Comparison of ENCODE assay signal across 22 mouse cellular contexts in genomic region chr15:36984921-36985566, GRCm38 (mm10). TPM values are rescaled to one million over a fixed set of nuclear protein-coding genes. Genes with fewer than 3 reads are reported as not detected.
DNase-seq lines count a peak whose midpoint lies in the region; ATAC-seq and TF ChIP-seq lines count a peak whose summit lies in the region.
"Had no signal": no experiment of that assay in that cellular context is flagged by ENCODE, and none has a peak within 500 bp of the region (broad histone marks: within the 10 kb centered on the region; RNA-seq: fewer than 3 reads in every experiment).

No protein-coding gene starts in this region.

- 58% methylated on average over 1 of the region's 1 CpGs for WGBS in embryonic facial prominence, embryonic 13.5 days
- 83% methylated on average over 1 of the region's 1 CpGs for WGBS in embryonic facial prominence, embryonic 10.5 days
- WGBS in heart, embryonic 13.5 days: 55% methylated on average over 1 of the region's 1 CpGs

- peaks cover 18% of the 10 kb centered on the region for H3K4me1 ChIP-seq in embryonic facial prominence, embryonic 13.5 days
- peaks cover 34% of the 10 kb centered on the region for H3K4me1 ChIP-seq in embryonic facial prominence, embryonic 10.5 days
- H3K4me1 ChIP-seq in heart, embryonic 13.5 days: peaks cover 79% of the 10 kb centered on the region

- no peak for DNase-seq in embryonic facial prominence, embryonic 10.5 days (ENCODE audit: low spot score)
- DNase-seq in heart, postnatal 25 days (ENCODE audit: low spot score): no peak
- no peak for DNase-seq in left cerebral cortex, adult 2 months (ENCODE audit: extremely low spot score in 1 of 2, low spot score in 2 of 2)
- no peak for DNase-seq in left cerebral cortex, postnatal 25 days (ENCODE audit: low spot score in 2 of 2)
- DNase-seq in adrenal gland, adult (ENCODE audit: inconsistent age in 2 of 2, low spot score in 1 of 2): no peak
- DNase-seq in gastrocnemius, postnatal 25 days: no peak
- DNase-seq: adrenal gland, adult 2 months; cerebellum, adult 9-11 months; kidney, adult 2 months; lung, postnatal 10 days; right cerebral cortex, postnatal 14 days; thymus, postnatal 14 days had no signal

- H3K9me3 ChIP-seq in embryonic facial prominence, embryonic 13.5 days: no peaks in the 10 kb centered on the region
- no peaks in the 10 kb centered on the region for H3K9me3 ChIP-seq in embryonic facial prominence, embryonic 10.5 days
- no peaks in the 10 kb centered on the region for H3K9me3 ChIP-seq in heart, embryonic 13.5 days
- H3K9me3 ChIP-seq: forebrain, embryonic 13.5 days; G1E; limb, embryonic 15.5 days; megakaryocyte, embryonic 14.5 days; midbrain, embryonic 15.5 days had no signal

- ATAC-seq in embryonic facial prominence, embryonic 13.5 days (ENCODE audit: insufficient number of reproducible peaks, insufficient read depth, low FRiP score, low TSS enrichment, low read depth): no peak
- no peak for ATAC-seq in heart, embryonic 13.5 days (ENCODE audit: extremely low read depth, insufficient number of reproducible peaks, low FRiP score, low TSS enrichment)
- ATAC-seq: CD4-positive, CD25-positive, alpha-beta regulatory T cell, adult 4 months; forebrain, embryonic 13.5 days; hindbrain, postnatal 0 days; midbrain, embryonic 15.5 days had no signal

- H3K36me3 ChIP-seq in embryonic facial prominence, embryonic 13.5 days: no peaks in the 10 kb centered on the region
- H3K36me3 ChIP-seq in embryonic facial prominence, embryonic 10.5 days (replicated peaks): no peaks in the 10 kb centered on the region
- H3K36me3 ChIP-seq in heart, embryonic 13.5 days: no peaks in the 10 kb centered on the region
- H3K36me3 ChIP-seq: limb, embryonic 15.5 days; midbrain, embryonic 15.5 days had no signal

- H3K9ac ChIP-seq in embryonic facial prominence, embryonic 13.5 days: peak overlapping the region; percentile 22; the same call in 1 of the 2 replicates
- H3K9ac ChIP-seq in heart, embryonic 13.5 days: peak overlapping the region; percentile 50; the same call in 1 of the 2 replicates
- H3K9ac ChIP-seq: forebrain, embryonic 13.5 days; limb, embryonic 15.5 days; midbrain, embryonic 15.5 days had no signal

- intact Hi-C loops in heart, postnatal 25 days (cut with DNase I): no loop called here
- intact Hi-C loops in left cerebral cortex, adult 2 months (cut with DNase I): no loop called here
- intact Hi-C loops in left cerebral cortex, postnatal 25 days (cut with DNase I): no loop called here

- H3K4me2 ChIP-seq in embryonic facial prominence, embryonic 13.5 days: no peak overlapping the region
- peak overlapping the region; percentile 32 for H3K4me2 ChIP-seq in heart, embryonic 13.5 days
- H3K4me2 ChIP-seq: forebrain, embryonic 13.5 days; limb, embryonic 15.5 days; midbrain, embryonic 15.5 days had no signal

- TF ChIP-seq CTCF in left cerebral cortex, adult 2 months (IDR thresholded peaks at IDR 0.05): no peak

- H3K27me3 ChIP-seq in embryonic facial prominence, embryonic 13.5 days: no peaks in the 10 kb centered on the region
- no peaks in the 10 kb centered on the region for H3K27me3 ChIP-seq in embryonic facial prominence, embryonic 10.5 days (replicated peaks; ENCODE audit: low read depth, poor library complexity, severe bottlenecking)
- H3K27me3 ChIP-seq in heart, embryonic 13.5 days (replicated peaks): no peaks in the 10 kb centered on the region
- H3K27me3 ChIP-seq: forebrain, embryonic 13.5 days; limb, embryonic 15.5 days; megakaryocyte, embryonic 14.5 days; midbrain, embryonic 15.5 days had no signal

- no peak overlapping the region for H3K27ac ChIP-seq in embryonic facial prominence, embryonic 13.5 days
- no peak overlapping the region for H3K27ac ChIP-seq in embryonic facial prominence, embryonic 10.5 days (replicated peaks)
- H3K27ac ChIP-seq in heart, embryonic 13.5 days (replicated peaks): peak overlapping the region; percentile 97
- H3K27ac ChIP-seq in left cerebral cortex, adult 2 months: peak overlapping the region; percentile 19; the same call in 1 of the 2 replicates
- H3K27ac ChIP-seq: forebrain, embryonic 13.5 days; hindbrain, postnatal 0 days; limb, embryonic 15.5 days; midbrain, embryonic 15.5 days; stomach, postnatal 0 days had no signal

- no peak overlapping the region for H3K4me3 ChIP-seq in embryonic facial prominence, embryonic 13.5 days
- no peak overlapping the region for H3K4me3 ChIP-seq in embryonic facial prominence, embryonic 10.5 days
- no peak overlapping the region for H3K4me3 ChIP-seq in heart, embryonic 13.5 days
- H3K4me3 ChIP-seq in left cerebral cortex, adult 2 months: no peak overlapping the region
- H3K4me3 ChIP-seq: forebrain, embryonic 13.5 days; limb, embryonic 15.5 days; megakaryocyte, embryonic 14.5 days; midbrain, embryonic 15.5 days had no signal

RNA-seq across cellular contexts. Expression of gene Zfp706, which starts 22.5 kb away (rescaled TPM):
- polyA plus RNA-seq in embryonic facial prominence, embryonic 13.5 days (2015; fragmentation: Nextera tagmentation; extraction: Ambion mirVana): 439 and 449 TPM in 2 replicates
- polyA plus RNA-seq in embryonic facial prominence, embryonic 10.5 days (2016; fragmentation: Nextera tagmentation; extraction: Ambion mirVana): 494 and 511 TPM in 2 replicates
- 426 and 458 TPM in 2 replicates for polyA plus RNA-seq in heart, embryonic 13.5 days (2015; fragmentation: Nextera tagmentation; extraction: Ambion mirVana)
- 100 to 1,000 TPM; 201 to 234 TPM for total RNA-seq in heart, postnatal 25 days (2021)
- total RNA-seq in left cerebral cortex, adult 2 months (2021): 100 to 1,000 TPM; 214 to 217 TPM
- 100 to 1,000 TPM; 233 to 234 TPM for total RNA-seq in left cerebral cortex, postnatal 25 days (2021)
- 100 to 1,000 TPM; 124 to 125 TPM for total RNA-seq in gastrocnemius, postnatal 25 days (2021)

Comparison
In these comparisons a context has a peak if more than half of its experiments do, and no peak if none do; other contexts are left out.
1. H3K27ac ChIP-seq: peak in heart, embryonic 13.5 days (single experiment) and left cerebral cortex, adult 2 months (single experiment); none in embryonic facial prominence, embryonic 13.5 days (single experiment) and embryonic facial prominence, embryonic 10.5 days (single experiment).